Mouse (Mus musculus) urinary bladder, postnatal 0 days (tissue): ENCODE results near the gene Arg2. TPM values are rescaled to one million over a fixed set of nuclear protein-coding genes. Genes with fewer than 3 reads are reported as not detected.

Source experiments
- polyA plus RNA-seq: library from polyadenylated mRNA; unstranded; fragments of >200 nt; fragmentation: Nextera tagmentation; extraction: Ambion mirVana; gene quantifications from 2 replicates; pipeline ENCODE4 v1.2.1, GENCODE M21; 2015

The Arg2 gene
- 18.0 and 18.6 TPM in 2 replicates for polyA plus RNA-seq

DNA sequence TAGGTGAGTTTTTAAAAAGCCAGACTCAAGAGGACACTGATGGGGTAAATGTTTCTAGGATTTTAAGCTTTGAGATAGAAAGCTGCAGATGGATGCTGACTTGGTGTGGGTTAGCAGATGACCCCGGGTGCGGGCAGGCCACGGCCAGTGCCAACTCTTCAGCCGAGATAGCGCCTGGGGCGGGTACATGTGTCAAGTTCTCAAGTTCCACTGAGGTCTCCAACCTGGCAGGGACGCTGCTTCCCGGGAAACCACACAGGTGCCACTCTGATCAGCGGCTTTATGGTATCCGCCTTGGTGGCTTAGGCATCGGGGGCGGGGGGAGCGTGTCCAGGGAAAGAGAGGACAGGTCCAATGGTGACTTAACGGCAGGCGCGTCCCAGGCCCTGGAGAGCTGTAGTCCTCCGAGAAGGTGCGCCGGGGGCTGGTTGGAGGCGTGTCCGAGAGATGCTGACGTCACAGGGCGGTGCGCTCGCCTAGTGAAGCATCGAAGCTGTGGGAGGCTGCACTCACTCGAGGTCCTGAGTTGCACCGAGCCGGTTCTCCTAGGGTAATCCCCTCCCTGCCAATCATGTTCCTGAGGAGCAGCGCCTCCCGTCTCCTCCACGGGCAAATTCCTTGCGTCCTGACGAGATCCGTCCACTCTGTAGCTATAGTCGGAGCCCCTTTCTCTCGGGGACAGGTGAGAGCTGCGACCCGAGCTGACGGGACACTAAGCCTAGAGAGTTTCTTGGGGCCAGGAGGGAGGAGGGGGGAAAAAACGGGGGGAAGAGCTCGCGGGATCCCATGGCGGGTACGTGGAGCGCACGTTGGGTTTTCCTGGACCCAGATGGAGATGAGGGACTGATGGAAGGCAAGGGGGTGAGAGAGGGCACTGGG lies at the start of gene Arg2:
Gene Arg2, plus strand, starts transcription at position 479 of the 879 bp plus-strand sequence.

DNA sequence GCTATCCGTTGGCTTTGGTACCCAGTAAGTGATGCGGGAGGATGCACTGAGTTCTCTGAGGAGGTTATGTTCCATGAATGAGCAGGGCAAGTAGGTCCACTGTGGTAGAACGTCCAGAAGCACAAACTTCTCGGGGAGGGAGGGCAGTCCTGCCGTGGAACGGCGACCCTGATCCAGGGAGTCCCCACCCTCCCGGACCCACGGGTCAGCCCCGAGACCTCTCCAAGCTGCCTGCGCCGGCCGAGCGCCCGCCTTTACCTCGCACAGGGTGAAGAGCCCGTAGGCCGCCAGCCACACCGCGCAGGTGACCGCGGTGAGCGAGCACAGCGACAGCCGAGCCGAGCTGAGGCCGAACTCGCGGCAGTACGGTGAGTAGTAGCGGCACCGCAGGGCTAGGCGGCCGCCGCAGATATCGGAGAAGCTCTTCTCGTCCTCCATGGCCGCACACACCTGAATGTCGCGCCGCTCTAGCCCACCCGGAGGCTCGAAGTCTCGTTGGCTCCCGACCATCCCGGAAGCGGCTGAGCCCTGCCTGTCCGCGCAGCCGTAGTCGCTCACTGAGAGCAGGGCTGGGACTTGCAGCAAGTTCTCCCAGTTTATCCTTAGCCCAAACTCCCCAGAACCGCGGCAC lies 41.3 kb upstream of the Arg2 start, which contains the start of gene Pigh:
Gene Pigh, minus strand, starts transcription at position 470 of the 631 bp plus-strand sequence.

DNA sequence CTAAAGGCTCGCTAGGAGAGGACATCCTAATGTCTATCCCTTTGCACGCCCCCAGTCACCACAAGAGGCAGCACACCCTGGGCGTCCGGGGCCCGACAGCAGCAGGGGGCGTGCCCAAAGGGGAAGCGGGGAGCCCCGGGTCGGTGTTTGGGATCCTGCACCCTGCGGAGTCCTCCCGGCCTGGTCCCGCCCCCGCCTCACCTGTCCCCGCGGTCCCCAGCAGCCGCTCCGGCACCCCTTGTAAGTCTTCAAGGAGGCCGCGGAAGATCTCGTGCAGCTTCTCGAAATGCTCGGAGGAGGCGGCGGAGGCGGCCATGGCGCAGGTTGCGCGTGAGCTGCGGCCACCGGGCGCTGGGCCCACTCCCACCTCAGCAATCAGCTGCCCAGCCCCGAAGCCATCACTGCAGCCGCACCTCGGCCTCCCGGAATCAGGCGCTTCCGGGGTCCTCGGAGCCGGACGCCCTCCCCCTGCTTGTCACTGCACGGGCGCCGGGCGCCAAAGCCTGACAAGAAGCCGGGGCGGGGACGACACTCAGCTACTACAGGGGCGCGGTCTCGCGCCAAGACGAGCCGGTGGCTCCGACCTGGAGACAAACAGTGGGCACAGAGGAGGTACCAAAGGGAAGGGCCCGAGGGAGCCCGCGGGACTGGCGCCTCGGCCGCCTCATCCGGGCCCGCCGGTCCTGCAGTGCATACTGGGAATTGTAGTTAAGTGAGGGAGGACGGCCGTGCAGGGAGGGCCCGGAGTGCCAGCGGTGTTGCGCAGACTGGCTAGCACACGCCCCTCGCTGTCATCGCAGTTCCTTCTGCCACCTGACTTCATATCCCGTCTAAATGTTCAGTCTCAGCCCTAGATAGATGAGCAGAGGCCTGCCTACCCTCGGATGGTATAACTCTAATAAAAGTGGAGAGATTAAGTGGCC lies 41.7 kb downstream of the Arg2 start, which contains the start of gene Vti1b:
Gene Vti1b, minus strand, starts transcription at position 649 of the 923 bp plus-strand sequence.

DNA sequence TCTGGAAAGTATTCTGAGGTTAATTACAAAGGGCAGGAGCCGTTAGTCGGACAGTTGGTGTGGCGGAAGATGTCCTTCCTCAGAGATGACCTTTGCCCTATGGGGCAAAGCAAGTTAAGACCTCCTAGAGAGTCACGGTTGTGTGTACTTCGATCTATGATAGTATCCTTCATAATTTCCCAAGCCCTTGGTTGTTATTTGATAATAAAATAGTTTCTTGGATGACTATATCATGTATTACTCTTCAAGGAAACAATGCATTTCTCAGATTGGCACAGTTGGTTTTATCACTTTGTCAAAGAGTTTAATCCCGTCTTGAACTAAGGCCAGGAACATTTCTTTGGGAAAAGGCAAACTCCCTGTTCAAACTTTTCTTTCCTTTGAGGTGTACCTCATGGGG lies 61.6 kb downstream of the Arg2 start, which contains the start of gene Rdh11:
Gene Rdh11, minus strand, starts transcription at position 101 of the 400 bp plus-strand sequence.

Other genes with a start within 250 kb of the Arg2 start
- gene Plek2, start 223.8 kb upstream of the Arg2 start, polyA plus RNA-seq: 8.4 and 9.1 TPM in 2 replicates
- gene Tmem229b, start 123.2 kb upstream of the Arg2 start, polyA plus RNA-seq: 2.4 and 2.8 TPM in 2 replicates
- gene Plekhh1, start 101.6 kb upstream of the Arg2 start, polyA plus RNA-seq: 7.8 and 8.6 TPM in 2 replicates
- 39.5 and 44.8 TPM in 2 replicates for gene Pigh, start 41.1 kb upstream of the Arg2 start, polyA plus RNA-seq
- gene Vti1b, start 41.9 kb downstream of the Arg2 start, polyA plus RNA-seq: 94.2 and 102 TPM in 2 replicates
- gene Rdh11, start 61.5 kb downstream of the Arg2 start, polyA plus RNA-seq: 15.4 and 22.0 TPM in 2 replicates
- gene Rdh12, start 78.1 kb downstream of the Arg2 start, polyA plus RNA-seq: 3.1 and 3.7 TPM in 2 replicates
- 7.7 and 9.4 TPM in 2 replicates for gene Zfyve26, start 165.5 kb downstream of the Arg2 start, polyA plus RNA-seq
- 3.0 and 3.3 TPM in 2 replicates for gene Rad51b, start 166.5 kb downstream of the Arg2 start, polyA plus RNA-seq